ENCODE assay signal across 8 mouse cellular contexts in the genomic region with DNA sequence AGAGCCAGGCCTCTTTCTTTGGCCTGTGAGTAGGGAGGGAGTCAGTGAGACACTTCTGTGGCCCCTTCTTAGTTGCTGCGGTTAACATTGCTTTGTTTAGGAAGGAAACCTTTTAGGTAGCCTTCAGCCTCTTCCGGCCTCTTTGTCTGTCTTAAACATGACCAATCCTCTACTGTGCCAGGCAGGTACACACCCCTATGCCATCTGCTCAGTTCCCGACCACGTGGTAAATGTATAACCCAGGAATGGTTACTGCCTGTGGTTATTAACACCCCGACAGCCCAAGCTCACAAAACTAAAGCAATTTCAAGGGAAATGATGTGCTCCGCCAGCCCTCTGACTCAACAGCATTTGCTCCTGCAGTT. TPM values are rescaled to one million over a fixed set of nuclear protein-coding genes. Genes with fewer than 3 reads are reported as not detected.
A peak's percentile ranks its signal among the peaks of the same experiment; 100 is the strongest.
DNase-seq lines count a peak whose midpoint lies in the region; ATAC-seq and TF ChIP-seq lines count a peak whose summit lies in the region.

No protein-coding gene starts in this region.

- no peaks in the 10 kb centered on the region for H3K27me3 ChIP-seq in forebrain, postnatal 0 days (ENCODE audit: insufficient read depth, low read length)

- no peaks in the 10 kb centered on the region for H3K9me3 ChIP-seq in forebrain, postnatal 0 days (ENCODE audit: low read length)

- H3K4me2 ChIP-seq in forebrain, postnatal 0 days (ENCODE audit: low read depth) = peak overlapping the region; percentile 51

- peak overlapping the region; percentile 51 for H3K9ac ChIP-seq in forebrain, postnatal 0 days

- peak; percentile 7 to 70 for DNase-seq in adrenal gland, adult (ENCODE audit: inconsistent age in 2 of 2, low spot score in 1 of 2)
- DNase-seq in adrenal gland, adult 2 months = no peak
- DNase-seq in 3134 (ENCODE audit: extremely low read depth, insufficient read length, low spot score) = peak; percentile 51
- peak; percentile 8 for DNase-seq in cerebellum, adult 11 months
- peak; percentile 37 for DNase-seq in forebrain, postnatal 0 days
- peak; percentile 20 for DNase-seq in kidney, postnatal 10 days
- DNase-seq in mesoderm, embryonic 11.5 days (ENCODE audit: low read depth, low spot score) = peak; percentile 0
- peak; percentile 30 for DNase-seq in testis, postnatal 10 days (ENCODE audit: low spot score)

- H3K4me3 ChIP-seq in forebrain, postnatal 0 days (ENCODE audit: low read depth, low read length) = peak overlapping the region; percentile 53

- no peaks in the 10 kb centered on the region for H3K4me1 ChIP-seq in forebrain, postnatal 0 days (ENCODE audit: insufficient read depth)

- peak overlapping the region; percentile 31 for H3K27ac ChIP-seq in forebrain, postnatal 0 days (ENCODE audit: low read depth, low read length)

- peak; percentile 32 for ATAC-seq in forebrain, postnatal 0 days

- no peaks in the 10 kb centered on the region for H3K36me3 ChIP-seq in forebrain, postnatal 0 days (ENCODE audit: insufficient read depth)

- 34% methylated on average over 6 of the region's 6 CpGs for WGBS in forebrain, postnatal 0 days

- no peak for TF ChIP-seq CTCF in forebrain, postnatal 0 days (IDR thresholded peaks at IDR 0.05; ENCODE audit: low read depth)

RNA-seq across cellular contexts. Expression of gene Uprt, which starts 0.8 kb away (rescaled TPM):
- 10 to 100 TPM; 13.6 to 15.6 TPM for total RNA-seq in adrenal gland, adult 2 months (2021)
- polyA plus RNA-seq in adrenal gland, adult 2 months (2012; rRNA removed) = 3.1 and 5.0 TPM in 2 replicates
- 9.2 and 10.8 TPM in 2 replicates for total RNA-seq in forebrain, postnatal 0 days (2014; rRNA removed)
- 0.53 and 0.91 TPM in 2 replicates for polyA plus RNA-seq in forebrain, postnatal 0 days (2015; fragmentation: Nextera tagmentation; extraction: Ambion mirVana)
